8 mouse cellular contexts compared by ENCODE assay signal in genomic region chr10:9754893-9755541, GRCm38 (mm10).
DNase-seq lines count a peak whose midpoint lies in the region; ATAC-seq and TF ChIP-seq lines count a peak whose summit lies in the region.

No protein-coding gene starts in this region.

- intact Hi-C loops in heart, postnatal 25 days (cut with DNase I), result loop anchor here (2.0 to 10.0 kb wide), 5 partner anchors 78 to 1010 kb away; partner anchors contain the start of gene Samd5

- H3K27ac ChIP-seq in cortical plate, adult 2 months (ENCODE audit: insufficient read depth, low read length), result no peak overlapping the region

- H3K4me1 ChIP-seq in cortical plate, adult 2 months (ENCODE audit: control insufficient read depth, insufficient read depth, low read length), result no peaks in the 10 kb centered on the region

- peak; percentile 69 for ATAC-seq in megakaryocyte progenitor cell, adult 5-6 weeks (replicated peaks; ENCODE audit: poor library complexity)

- peak; percentile 63 for DNase-seq in heart, adult 8-10 months (ENCODE audit: low spot score)
- no peak for DNase-seq in heart, postnatal 25 days (ENCODE audit: low spot score)
- peak; percentile 14 for DNase-seq in WW6 (ENCODE audit: low read depth, low spot score)
- DNase-seq in gastrocnemius, postnatal 4 days (ENCODE audit: low spot score in 2 of 2), result peak; percentile 31 to 57
- peak; percentile 59 for DNase-seq in layer of hippocampus, adult 9-11 months
- peak; percentile 94 for DNase-seq in right cerebral cortex, postnatal 4 days

- TF ChIP-seq CTCF in cortical plate, adult 2 months (IDR thresholded peaks at IDR 0.05; ENCODE audit: extremely low read depth, insufficient read depth, low read length), result peak; percentile 39; the same call in 1 of the 2 replicates

- no peak for TF ChIP-seq POLR2A in cortical plate, adult 2 months (IDR thresholded peaks at IDR 0.05; ENCODE audit: extremely low read depth, insufficient read depth, low read length)

- H3K4me3 ChIP-seq in cortical plate, adult 2 months (ENCODE audit: insufficient read depth, low read length), result no peak overlapping the region
